Mouse (Mus musculus): ENCODE measurements around the gene Rps24. TPM values are rescaled to one million over a fixed set of nuclear protein-coding genes. Genes with fewer than 3 reads are reported as not detected.

Rps24 gene
- polyA plus RNA-seq, 1 experiment from 2014 or later: 791 TPM

GRCm38 (mm10) chr14:24490468-24491265 lies 3.7 kb downstream of the Rps24 start:
- Histone ChIP-seq H3K4me1 (ENCODE audit: insufficient read depth, low read depth, low read length) (peaks cover 7% of the 10 kb centered on the region; the same call in 1 of the 2 replicates), H3K4me3 (ENCODE audit: low read depth, low read length) (peak overlapping the region; percentile 58), H3K27me3 (replicated peaks; ENCODE audit: insufficient read depth, low read length) (no peaks in the 10 kb centered on the region), H3K36me3 (ENCODE audit: insufficient read depth, low read length) (peaks cover 19% of the 10 kb centered on the region), H3K27ac (ENCODE audit: low read length) (peak overlapping the region; percentile 83), H3K4me2 (replicated peaks; ENCODE audit: low read depth, low read length) (peak overlapping the region; percentile 60), H3K9ac (replicated peaks; ENCODE audit: low read depth) (peak overlapping the region; percentile 66), H3K9me3 (ENCODE audit: low read length) (no peaks in the 10 kb centered on the region)
- under 1% methylated on average over 61 of the region's 64 CpGs for WGBS
- TF ChIP-seq EP300 (IDR thresholded peaks at IDR 0.05) (no peak), CTCF (IDR thresholded peaks at IDR 0.05) (no peak)
- ATAC-seq: peak; percentile 96
- DNase-seq (ENCODE audit: low spot score): peak; percentile 97

- no peaks in the 10 kb centered on the region for H3K27me3 ChIP-seq (replicated peaks; ENCODE audit: insufficient read depth, low read length)
- 2% methylated on average over 11 of the region's 11 CpGs for WGBS
- H3K4me1 ChIP-seq (ENCODE audit: insufficient read depth, low read depth, low read length): peaks cover 7% of the 10 kb centered on the region; the same call in 1 of the 2 replicates
- DNase-seq (ENCODE audit: low spot score) (no peak), ATAC-seq (no peak; the same call in 1 of the 2 replicates)
- peaks cover 27% of the 10 kb centered on the region for H3K36me3 ChIP-seq (ENCODE audit: insufficient read depth, low read length)
- TF ChIP-seq EP300 (IDR thresholded peaks at IDR 0.05) (no peak), CTCF (IDR thresholded peaks at IDR 0.05) (no peak)
- peak overlapping the region; percentile 60 for H3K4me2 ChIP-seq (replicated peaks; ENCODE audit: low read depth, low read length)
- H3K27ac ChIP-seq (ENCODE audit: low read length): peak overlapping the region; percentile 83
- H3K9ac ChIP-seq (replicated peaks; ENCODE audit: low read depth): peak overlapping the region; percentile 66
- no peaks in the 10 kb centered on the region for H3K9me3 ChIP-seq (ENCODE audit: low read length)
- H3K4me3 ChIP-seq (ENCODE audit: low read depth, low read length): peak overlapping the region; percentile 58
These were observed 4.5 kb downstream of the Rps24 start for GRCm38 (mm10) chr14:24491266-24491981.

DNA sequence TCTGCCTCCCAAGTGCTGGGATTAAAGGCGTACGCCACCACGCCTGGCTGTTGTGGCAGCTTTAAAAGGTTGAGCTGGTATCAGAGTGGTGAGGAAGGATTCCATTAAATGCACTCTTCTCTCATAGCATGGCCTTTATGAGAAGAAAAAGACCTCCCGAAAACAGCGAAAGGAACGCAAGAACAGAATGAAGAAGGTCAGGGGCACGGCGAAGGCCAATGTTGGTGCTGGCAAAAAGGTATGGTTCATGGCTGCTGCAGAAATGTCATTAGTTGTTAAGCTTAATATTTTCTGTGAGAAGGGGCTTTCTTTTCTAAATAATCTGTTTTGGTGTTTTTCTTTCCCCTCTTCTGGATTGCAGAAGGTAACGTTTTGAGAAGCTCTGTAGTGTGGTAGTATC lies 6.3 kb downstream of the Rps24 start:
- Histone ChIP-seq H3K36me3 (ENCODE audit: insufficient read depth, low read length) (peaks cover 40% of the 10 kb centered on the region), H3K4me3 (ENCODE audit: low read depth, low read length) (no peak overlapping the region), H3K4me2 (replicated peaks; ENCODE audit: low read depth, low read length) (no peak overlapping the region), H3K9me3 (ENCODE audit: low read length) (no peaks in the 10 kb centered on the region), H3K27ac (ENCODE audit: low read length) (no peak overlapping the region), H3K9ac (replicated peaks; ENCODE audit: low read depth) (no peak overlapping the region), H3K27me3 (replicated peaks; ENCODE audit: insufficient read depth, low read length) (no peaks in the 10 kb centered on the region), H3K4me1 (ENCODE audit: insufficient read depth, low read depth, low read length) (peaks cover 7% of the 10 kb centered on the region; the same call in 1 of the 2 replicates)
- no peak for ATAC-seq
- no peak for DNase-seq (ENCODE audit: low spot score)
- 82% methylated on average over 9 of the region's 9 CpGs for WGBS
- TF ChIP-seq CTCF (IDR thresholded peaks at IDR 0.05): no peak

DNA sequence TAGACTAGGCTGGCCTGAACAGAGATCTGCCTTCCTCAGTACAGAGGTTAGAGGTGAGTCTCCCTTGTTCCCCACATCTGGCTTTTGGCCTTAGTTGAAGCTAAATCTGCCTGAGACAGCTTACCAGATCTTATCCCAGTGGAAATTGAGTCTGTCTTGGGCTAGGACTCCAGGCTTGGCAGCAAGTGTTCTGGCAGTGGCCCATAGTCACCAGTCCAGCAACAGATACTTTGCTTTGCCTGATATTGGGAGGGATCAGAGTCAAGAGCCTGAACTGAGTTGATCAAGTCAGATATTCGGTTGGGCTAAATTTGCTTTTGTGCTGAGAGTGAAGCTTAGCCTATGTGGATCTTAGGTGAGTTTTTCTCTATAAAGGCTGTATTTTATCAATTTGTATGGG lies 9.6 kb downstream of the Rps24 start:
- H3K9ac ChIP-seq (replicated peaks; ENCODE audit: low read depth): no peak overlapping the region
- no peaks in the 10 kb centered on the region for H3K27me3 ChIP-seq (replicated peaks; ENCODE audit: insufficient read depth, low read length)
- 83% methylated on average over 1 of the region's 1 CpGs for WGBS
- H3K9me3 ChIP-seq (ENCODE audit: low read length): no peaks in the 10 kb centered on the region
- no peak for TF ChIP-seq EP300 (IDR thresholded peaks at IDR 0.05)
- no peak for DNase-seq (ENCODE audit: low spot score)
- H3K4me3 ChIP-seq (ENCODE audit: low read depth, low read length): no peak overlapping the region
- H3K4me2 ChIP-seq (replicated peaks; ENCODE audit: low read depth, low read length): no peak overlapping the region
- ATAC-seq: no peak
- H3K4me1 ChIP-seq (ENCODE audit: insufficient read depth, low read depth, low read length): peaks cover 7% of the 10 kb centered on the region
- no peak overlapping the region for H3K27ac ChIP-seq (ENCODE audit: low read length)
- peaks cover 45% of the 10 kb centered on the region for H3K36me3 ChIP-seq (ENCODE audit: insufficient read depth, low read length)

DNA sequence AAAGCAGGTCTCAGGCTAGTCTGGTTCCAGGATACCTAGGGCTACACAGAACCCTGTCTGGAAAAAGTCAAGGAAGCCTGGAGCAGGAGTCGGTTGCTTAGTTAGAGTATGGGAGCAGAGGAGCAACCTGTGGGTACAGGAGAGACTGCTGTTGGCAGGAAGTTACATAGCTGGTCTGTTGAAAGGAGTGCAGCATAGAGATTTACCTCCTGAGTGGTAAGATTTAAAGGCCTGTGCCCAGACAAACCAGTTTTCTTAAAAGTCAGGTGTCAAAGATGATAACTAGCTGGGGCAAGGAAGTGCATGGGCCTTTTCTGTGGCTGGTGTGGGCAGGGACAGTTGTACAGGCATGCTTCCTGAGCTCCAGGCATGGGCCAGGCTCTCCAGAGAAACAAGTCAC lies 10.5 kb downstream of the Rps24 start:
- no peak for ATAC-seq
- Histone ChIP-seq H3K4me3 (ENCODE audit: low read depth, low read length) (no peak overlapping the region), H3K27ac (ENCODE audit: low read length) (no peak overlapping the region), H3K9ac (replicated peaks; ENCODE audit: low read depth) (no peak overlapping the region), H3K9me3 (ENCODE audit: low read length) (no peaks in the 10 kb centered on the region), H3K27me3 (replicated peaks; ENCODE audit: insufficient read depth, low read length) (no peaks in the 10 kb centered on the region), H3K4me2 (replicated peaks; ENCODE audit: low read depth, low read length) (no peak overlapping the region), H3K4me1 (ENCODE audit: insufficient read depth, low read depth, low read length) (peaks cover 5% of the 10 kb centered on the region; the same call in 1 of the 2 replicates), H3K36me3 (ENCODE audit: insufficient read depth, low read length) (peaks cover 45% of the 10 kb centered on the region)
- 82% methylated on average over 1 of the region's 1 CpGs for WGBS
- TF ChIP-seq CTCF (IDR thresholded peaks at IDR 0.05): no peak
- no peak for TF ChIP-seq EP300 (IDR thresholded peaks at IDR 0.05)
- DNase-seq (ENCODE audit: low spot score): no peak

DNA sequence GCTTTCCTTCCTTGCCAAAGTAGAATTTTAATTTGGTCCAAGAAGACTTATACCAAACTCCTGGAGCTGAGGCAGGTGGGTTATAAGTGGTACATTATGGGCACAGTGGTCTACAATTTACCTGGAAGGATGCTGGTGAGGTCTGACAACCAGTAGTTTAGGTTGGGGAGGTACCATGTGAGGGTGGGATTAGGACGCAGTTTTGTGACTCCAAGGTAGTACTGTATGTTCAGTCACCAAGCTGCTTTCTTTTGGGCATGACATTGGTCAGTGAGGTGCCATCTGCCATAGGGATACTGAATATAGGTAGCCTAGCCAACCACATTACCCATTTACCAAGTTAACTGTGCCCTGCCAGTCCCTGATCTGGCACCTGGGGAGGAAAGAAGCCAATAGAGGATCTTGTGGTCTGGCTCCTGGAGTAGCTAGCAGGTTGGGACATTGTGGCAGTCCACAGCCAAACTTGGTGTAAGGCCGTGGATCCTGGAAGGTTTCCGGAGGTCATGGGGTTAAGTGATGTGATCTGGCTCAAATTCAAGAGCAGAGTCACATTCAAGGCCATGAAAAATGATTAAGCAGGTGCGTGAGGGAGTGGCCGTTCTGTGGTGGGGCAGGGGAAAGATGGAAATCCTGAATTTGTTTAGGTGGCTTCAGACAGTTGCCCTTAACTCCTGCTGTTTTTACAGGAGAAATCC lies 11.8 kb downstream of the Rps24 start:
- ATAC-seq: no peak
- WGBS: 65% methylated on average over 5 of the region's 5 CpGs

More for the DNA sequence above, 11.8 kb downstream of the Rps24 start:
- H3K27ac ChIP-seq (ENCODE audit: low read length): no peak overlapping the region
- H3K27me3 ChIP-seq (replicated peaks; ENCODE audit: insufficient read depth, low read length): no peaks in the 10 kb centered on the region
- DNase-seq (ENCODE audit: low spot score): no peak
- TF ChIP-seq EP300 (IDR thresholded peaks at IDR 0.05) (no peak), CTCF (IDR thresholded peaks at IDR 0.05) (no peak)
- peaks cover 5% of the 10 kb centered on the region; the same call in 1 of the 2 replicates for H3K4me1 ChIP-seq (ENCODE audit: insufficient read depth, low read depth, low read length)
- no peak overlapping the region for H3K4me3 ChIP-seq (ENCODE audit: low read depth, low read length)
- no peak overlapping the region for H3K9ac ChIP-seq (replicated peaks; ENCODE audit: low read depth)
- no peak overlapping the region for H3K4me2 ChIP-seq (replicated peaks; ENCODE audit: low read depth, low read length)
- H3K9me3 ChIP-seq (ENCODE audit: low read length): no peaks in the 10 kb centered on the region
- peaks cover 38% of the 10 kb centered on the region for H3K36me3 ChIP-seq (ENCODE audit: insufficient read depth, low read length)

All from lung, postnatal 0 days (tissue).